Mouse (Mus musculus): Measurements from ENCODE around the gene Tnfrsf17. TPM values are rescaled to one million over a fixed set of nuclear protein-coding genes. Genes with fewer than 3 reads are reported as not detected.
A peak's percentile ranks its signal among the peaks of the same experiment; 100 is the strongest.
"Not testable (repeated sequence)": the region's sequence is repeated elsewhere in the genome, so short reads cannot be mapped to it uniquely, and the experiment has no call there.

Gene Tnfrsf17
- not detected for total RNA-seq (2021)
- long read RNA-seq, experiment 1 = 0 reads
- long read RNA-seq, experiment 2, partial matches to known transcripts = 0 of 1 reads
- long read RNA-seq, experiment 2, other reads (novel, unspliced or antisense) = 1 of 1 reads

GRCm38 (mm10) chr16:11313512-11313911, at the start of gene Tnfrsf17:
Gene Tnfrsf17, plus strand, starts transcription at chr16:11313812.
- DNase-seq (ENCODE audit: low spot score in 2 of 2) = no peak

GRCm38 (mm10) chr16:11266556-11266955, 47.1 kb upstream of the Tnfrsf17 start:
- DNase-seq (ENCODE audit: low spot score in 2 of 2) = no peak

GRCm38 (mm10) chr16:11269808-11270207, 43.8 kb upstream of the Tnfrsf17 start:
- DNase-seq (ENCODE audit: low spot score in 2 of 2) = no peak

- DNase-seq (ENCODE audit: low spot score in 2 of 2) = no peak
Observed at GRCm38 (mm10) chr16:11270642-11271041, 43.0 kb upstream of the Tnfrsf17 start.

GRCm38 (mm10) chr16:11271073-11271472, 42.5 kb upstream of the Tnfrsf17 start:
- DNase-seq (ENCODE audit: low spot score in 2 of 2) = no peak

- DNase-seq (ENCODE audit: low spot score in 2 of 2) = no peak
Observed at GRCm38 (mm10) chr16:11276888-11277287, 36.7 kb upstream of the Tnfrsf17 start.

GRCm38 (mm10) chr16:11278778-11279177, 34.8 kb upstream of the Tnfrsf17 start:
- DNase-seq (ENCODE audit: low spot score in 2 of 2) = no peak

- no peak for DNase-seq (ENCODE audit: low spot score in 2 of 2)
Observed at GRCm38 (mm10) chr16:11282655-11283232, 30.9 kb upstream of the Tnfrsf17 start.

- DNase-seq (ENCODE audit: low spot score in 2 of 2) = no peak
Observed at GRCm38 (mm10) chr16:11284881-11285280, 28.7 kb upstream of the Tnfrsf17 start.

- DNase-seq (ENCODE audit: low spot score in 2 of 2) = no peak
Observed at GRCm38 (mm10) chr16:11285949-11286348, 27.7 kb upstream of the Tnfrsf17 start.

- not testable (repeated sequence) for DNase-seq (ENCODE audit: low spot score in 2 of 2)
Observed at GRCm38 (mm10) chr16:11288873-11289272, 24.7 kb upstream of the Tnfrsf17 start.

- DNase-seq (ENCODE audit: low spot score in 2 of 2) = not testable (repeated sequence)
Observed at GRCm38 (mm10) chr16:11295583-11295982, 18.0 kb upstream of the Tnfrsf17 start.

- not testable (repeated sequence) for DNase-seq (ENCODE audit: low spot score in 2 of 2)
Observed at GRCm38 (mm10) chr16:11297700-11298099, 15.9 kb upstream of the Tnfrsf17 start.

GRCm38 (mm10) chr16:11303741-11304140, 9.9 kb upstream of the Tnfrsf17 start:
- DNase-seq (ENCODE audit: low spot score in 2 of 2) = no peak

- DNase-seq (ENCODE audit: low spot score in 2 of 2) = no peak
Observed at GRCm38 (mm10) chr16:11305531-11305930, 8.1 kb upstream of the Tnfrsf17 start.

- no peak for DNase-seq (ENCODE audit: low spot score in 2 of 2)
Observed at GRCm38 (mm10) chr16:11315786-11316320, 2.2 kb downstream of the Tnfrsf17 start.

- DNase-seq (ENCODE audit: low spot score in 2 of 2) = no peak
Observed at GRCm38 (mm10) chr16:11316748-11317147, 3.1 kb downstream of the Tnfrsf17 start.

GRCm38 (mm10) chr16:11317324-11317723, 3.7 kb downstream of the Tnfrsf17 start:
- no peak for DNase-seq (ENCODE audit: low spot score in 2 of 2)

- DNase-seq (ENCODE audit: low spot score in 2 of 2) = peak; percentile 99
Observed at GRCm38 (mm10) chr16:11322409-11323323, 9.1 kb downstream of the Tnfrsf17 start, which contains the start of gene Snx29. Gene Snx29, plus strand, starts transcription at chr16:11322908.

- DNase-seq (ENCODE audit: low spot score in 2 of 2) = no peak
Observed at GRCm38 (mm10) chr16:11323324-11324051, 9.9 kb downstream of the Tnfrsf17 start.
